Mouse (Mus musculus) layer of hippocampus, adult 11-12 months (tissue): ENCODE measurements around the gene Pigv.

Experiments used
- DNase-seq: peaks from one replicate; pipeline ENCODE4 v3.0.0; 2022; ENCODE audit warnings: low spot score

The Pigv gene

DNA sequence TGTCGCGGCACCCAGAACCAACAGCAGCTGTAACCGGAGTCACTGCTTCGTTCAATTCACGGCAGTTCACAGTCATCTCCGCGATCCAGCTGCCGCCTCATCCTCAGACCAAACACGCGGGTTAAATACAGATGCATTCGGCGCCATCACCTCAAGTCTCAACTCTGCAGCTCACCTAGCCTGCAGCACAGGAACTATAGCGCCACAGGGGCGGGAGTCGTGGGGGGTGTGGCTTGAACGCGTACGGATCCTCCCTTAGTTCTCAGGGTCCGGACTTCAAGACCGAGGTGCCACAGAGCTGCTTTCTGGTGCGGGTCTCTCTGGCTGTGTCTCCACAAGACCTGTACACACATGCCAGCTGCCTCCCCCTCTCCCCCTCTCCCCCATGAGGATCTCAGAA is 26.8 kb downstream of the Pigv start:
- DNase-seq, result no peak

DNA sequence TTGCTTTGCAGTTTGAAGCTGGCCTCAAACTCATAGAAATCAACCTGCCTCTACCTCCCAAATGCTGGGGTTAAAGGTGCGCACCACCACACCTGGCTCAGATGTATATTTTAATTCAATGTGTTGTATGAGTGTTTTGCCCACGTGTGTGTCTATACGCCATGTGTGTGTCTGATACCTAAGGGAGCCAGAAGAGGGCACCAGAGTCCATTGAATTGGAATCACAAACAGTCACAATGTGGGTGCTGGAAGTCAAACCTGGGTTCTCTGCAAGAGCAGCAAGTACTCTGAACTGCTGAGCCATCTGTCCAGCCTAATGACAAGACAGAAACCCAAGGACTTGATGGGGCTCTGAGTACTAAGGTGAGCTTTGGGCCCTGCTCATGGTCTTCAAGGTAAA is 27.3 kb downstream of the Pigv start:
- DNase-seq, result no peak

DNA sequence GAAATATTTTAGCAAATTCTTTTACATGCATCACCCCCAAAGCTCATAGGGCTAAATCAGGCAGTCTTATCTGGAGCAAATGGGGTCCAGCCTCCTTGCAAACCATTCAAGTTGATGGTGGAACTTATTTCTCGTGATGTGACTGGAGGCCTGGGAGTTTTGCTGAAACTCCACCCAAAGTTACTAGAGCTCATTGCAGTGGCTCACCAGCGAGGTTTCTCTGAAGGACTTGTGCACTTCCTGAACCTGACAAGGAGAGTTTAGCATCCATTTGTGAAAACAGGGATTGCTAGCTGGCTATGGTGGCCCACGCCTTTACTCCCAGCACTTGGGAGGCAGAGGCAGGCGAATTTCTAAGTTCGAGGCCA is 38.4 kb downstream of the Pigv start:
- no peak for DNase-seq

DNA sequence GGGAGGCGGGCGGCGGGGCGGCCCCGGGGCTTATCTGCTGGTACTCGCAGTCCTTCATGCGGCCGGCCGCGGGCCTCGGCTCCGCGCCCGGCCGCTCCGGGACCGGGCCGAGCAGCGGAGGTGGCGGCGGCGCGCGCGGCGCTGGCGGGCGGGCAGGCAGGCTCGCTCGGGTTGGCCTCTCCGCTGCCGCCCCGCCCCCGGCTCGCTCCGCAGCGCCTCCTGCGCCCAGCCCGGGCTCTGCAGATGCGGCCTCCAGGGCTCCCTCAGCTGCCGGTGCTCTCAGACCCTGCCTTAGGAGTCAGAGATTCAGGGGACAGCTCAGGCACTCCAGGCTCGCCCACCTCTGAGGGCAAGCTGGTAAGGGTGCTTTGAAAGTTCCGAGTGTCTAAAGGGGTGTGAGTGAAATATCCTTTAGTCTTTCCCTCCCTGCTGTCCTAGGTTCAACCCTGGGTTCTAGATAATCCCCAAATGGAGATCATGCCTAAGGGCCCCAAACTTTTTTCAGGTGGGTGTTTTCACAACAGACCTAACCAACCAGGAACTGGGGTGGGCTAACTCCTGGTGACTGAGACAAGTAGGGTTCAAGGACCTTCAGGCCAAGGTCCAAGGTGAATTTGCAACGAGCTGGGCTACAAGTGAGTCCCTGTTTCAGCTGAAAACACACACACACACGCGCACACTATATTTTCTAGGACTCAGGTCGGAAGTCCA is 39.0 kb downstream of the Pigv start:
- DNase-seq, result peak; percentile 89

DNA sequence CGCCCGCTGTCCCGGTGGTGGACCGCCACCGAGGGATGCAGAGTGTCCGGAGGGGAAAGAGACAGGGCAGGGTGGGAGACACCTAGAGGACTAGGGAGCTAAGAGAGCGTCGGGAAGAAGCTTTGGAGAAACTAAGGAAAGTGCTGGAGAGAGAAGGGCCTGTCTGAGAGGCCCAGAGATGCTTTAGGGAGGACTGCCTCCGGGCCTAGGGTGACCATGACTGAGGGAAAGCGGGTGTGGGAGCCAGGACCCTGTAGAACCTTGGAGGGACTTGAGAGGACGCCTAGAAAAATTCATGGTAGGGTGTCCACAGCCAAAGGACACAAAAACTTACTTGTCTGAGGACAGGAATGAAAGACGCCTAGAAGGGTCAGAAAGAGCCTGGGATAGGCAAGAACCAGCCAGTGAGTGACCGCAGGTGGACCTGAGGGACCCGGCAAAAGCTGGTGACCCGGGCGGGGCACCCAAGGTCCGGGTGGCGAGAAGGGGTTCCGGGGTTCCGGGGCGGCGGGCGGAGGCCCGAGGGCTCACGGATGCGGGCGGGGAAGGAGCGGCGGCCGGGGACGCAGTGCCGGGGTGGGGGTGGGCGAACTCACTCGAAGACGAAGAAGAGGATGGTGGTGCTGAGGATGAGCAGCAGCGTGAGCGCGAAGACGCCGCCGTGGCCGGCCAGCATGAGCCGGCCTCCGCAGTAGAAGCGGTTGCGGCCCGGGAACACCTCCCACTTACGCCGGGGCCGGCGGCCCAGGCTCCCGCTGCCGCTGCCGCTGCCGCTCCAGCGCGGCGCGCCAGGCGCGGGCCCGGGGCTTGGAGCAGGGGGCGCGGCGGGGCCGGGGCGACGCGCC is 39.7 kb downstream of the Pigv start:
- DNase-seq, result no peak

DNA sequence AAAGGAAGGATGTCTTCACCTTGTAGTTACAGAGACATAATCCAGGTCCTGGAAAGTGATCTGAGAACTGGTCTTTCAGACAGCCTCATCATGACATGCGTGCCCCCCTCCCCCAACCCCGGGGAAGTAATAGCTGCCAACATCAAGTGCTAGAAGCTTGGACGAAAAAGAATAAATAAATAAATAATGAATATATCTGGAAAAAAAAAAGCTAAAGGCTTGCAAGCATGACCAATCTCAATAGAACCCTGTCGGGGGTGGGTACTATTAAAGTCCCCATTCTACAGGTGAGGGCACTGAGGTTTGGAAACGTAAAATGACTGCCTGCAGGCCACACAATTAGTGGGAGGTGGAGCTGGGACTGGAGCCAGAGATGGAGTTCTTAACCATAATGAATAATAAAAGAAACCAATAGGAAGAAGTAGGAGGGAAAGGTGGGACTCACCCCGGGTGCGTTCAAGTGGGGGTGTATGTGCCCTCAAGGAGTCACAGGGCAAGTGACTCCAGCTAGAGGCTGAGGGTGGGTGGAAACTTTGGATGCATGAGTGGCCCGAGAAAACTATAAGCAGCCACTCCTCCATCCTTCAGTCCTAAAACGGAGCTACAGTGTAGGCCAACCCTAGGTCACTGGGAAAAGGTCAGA is 40.6 kb downstream of the Pigv start:
- no peak for DNase-seq

DNA sequence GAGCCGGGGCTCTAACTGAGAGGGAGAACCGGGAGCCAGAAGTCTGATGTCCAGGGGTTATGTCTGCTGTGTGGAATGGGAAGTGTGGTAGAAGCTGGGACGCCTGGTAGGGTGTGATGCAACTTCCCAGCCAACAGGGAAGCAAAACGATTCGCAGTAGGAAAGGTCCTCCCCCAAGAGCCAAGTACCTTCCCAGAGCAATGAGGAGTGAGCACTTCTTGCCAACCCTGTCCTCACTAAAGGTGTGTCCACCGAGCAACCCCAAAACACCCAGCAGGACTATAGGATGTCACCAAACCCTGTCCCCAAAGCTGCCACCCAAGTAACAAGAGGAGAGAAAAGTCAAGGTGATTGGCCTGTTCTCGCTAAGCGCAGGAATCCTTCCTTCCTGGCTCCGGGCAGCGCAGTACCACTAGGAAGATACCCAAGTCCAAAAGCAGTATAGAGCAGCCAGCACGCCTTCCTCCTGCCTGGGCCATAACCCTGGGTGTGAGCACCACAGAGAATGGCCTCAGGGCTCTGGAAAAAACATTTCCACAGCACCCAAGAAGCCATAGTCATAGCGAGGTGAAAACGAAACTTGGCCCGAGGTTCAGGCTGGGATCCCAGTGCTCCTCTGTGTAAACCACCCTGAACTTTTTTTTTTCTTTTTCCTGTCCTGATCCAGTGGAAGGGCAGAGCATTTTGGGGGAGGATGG is 41.2 kb downstream of the Pigv start:
- no peak for DNase-seq

DNA sequence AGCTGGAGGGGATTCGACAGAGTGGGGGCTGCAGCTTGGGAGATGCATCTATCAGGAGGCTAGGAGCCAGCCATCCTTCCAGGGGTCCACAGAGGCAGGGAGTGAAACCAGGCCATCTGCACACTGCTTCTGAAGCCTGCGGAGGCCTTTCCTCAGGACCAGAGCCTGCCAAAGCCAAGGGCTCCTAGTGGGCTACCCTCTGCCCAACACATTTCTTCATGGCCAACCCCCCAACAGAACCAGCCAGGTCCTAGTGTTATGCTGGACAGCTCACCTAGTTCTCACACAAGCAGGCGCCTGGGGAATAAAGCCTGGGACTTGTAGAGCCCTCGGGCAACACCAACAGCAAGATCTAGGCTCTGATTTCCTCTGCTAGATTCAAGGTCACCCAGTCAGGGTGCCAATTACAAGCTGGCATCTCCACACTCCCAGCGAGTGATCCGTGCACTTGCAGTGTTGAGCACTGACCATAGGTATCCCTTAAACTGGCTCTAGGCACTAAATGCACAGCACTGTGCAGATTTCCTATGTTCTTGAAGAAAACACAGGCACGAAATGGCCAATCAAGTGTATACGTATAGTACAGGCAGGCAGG is 42.0 kb downstream of the Pigv start:
- DNase-seq, result no peak

DNA sequence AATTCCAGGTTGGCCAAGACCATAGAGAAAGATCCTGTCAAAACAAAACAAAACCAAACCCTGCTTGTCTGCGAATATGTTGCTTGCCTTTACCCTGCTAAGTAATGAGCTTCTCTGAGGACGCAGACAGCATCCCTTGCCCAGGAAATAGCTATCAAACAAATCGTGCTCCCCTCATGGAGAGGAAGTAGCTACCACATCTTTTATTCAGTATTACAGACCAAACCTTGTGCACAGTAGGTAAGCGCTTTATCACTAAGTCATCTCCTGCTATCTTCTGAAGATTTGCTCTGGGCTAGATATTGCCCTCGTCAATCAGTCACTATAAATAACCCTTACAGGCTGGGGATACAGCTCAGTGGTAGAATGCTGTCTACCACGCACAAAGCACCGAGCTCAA is 43.3 kb downstream of the Pigv start:
- DNase-seq, result no peak

DNA sequence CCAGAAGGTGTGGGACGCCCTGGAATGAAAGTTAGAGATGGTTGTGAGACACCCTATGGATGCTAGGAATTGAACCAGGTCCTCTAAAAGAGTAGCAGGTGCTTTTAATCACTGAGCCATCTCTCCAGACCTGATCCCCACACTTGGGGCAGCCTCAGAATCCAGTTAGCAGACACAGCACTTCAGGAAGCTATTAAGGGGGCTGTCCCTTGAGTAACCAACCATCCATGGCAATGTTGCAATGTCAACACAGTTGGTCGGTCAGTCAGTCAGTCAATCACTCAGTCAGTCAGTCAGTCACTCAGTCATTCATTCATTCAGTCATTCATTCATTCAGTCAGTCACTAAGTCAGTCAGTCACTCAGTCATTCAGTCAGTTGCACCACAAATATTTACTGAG is 43.9 kb downstream of the Pigv start:
- DNase-seq, result no peak

DNA sequence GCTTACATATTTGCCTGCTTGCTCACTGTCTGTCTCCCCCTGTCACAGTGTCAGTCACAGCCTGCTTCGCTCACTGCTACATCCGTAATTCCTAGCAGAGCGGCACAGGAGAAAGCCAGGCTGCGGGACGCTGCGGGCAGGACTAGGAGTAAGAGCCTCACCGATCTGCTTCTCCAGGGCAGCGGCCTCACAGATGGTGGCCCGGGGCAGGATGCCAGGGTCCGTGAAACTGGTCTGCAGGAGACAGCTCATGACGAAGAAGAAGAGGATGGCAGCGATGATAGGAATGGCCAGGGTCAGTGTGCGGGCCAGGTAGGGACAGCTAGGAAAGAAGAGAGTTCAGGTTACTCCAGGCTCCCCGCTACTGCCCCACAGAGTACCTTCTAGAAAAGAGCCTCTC is 45.4 kb downstream of the Pigv start:
- DNase-seq, result no peak

DNA sequence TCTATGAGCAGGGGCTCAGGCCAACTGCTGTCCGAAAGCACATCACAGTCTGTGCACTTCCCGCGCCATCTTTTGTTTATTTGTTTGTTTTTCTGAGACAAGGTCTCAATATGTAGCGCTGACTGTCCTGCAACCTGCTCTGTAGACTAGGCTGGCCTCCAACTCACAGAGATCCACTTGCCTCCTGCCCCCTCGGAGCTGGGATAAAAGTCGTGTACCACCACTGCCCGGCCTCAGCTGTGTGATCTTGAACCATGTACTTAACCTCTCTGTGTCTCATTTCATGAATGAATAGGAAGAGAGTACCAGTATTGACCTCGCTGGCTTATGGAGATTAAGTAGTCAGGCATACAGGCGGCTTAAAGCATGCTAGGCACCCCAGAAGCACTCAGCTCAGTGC is 45.8 kb downstream of the Pigv start:
- no peak for DNase-seq

DNA sequence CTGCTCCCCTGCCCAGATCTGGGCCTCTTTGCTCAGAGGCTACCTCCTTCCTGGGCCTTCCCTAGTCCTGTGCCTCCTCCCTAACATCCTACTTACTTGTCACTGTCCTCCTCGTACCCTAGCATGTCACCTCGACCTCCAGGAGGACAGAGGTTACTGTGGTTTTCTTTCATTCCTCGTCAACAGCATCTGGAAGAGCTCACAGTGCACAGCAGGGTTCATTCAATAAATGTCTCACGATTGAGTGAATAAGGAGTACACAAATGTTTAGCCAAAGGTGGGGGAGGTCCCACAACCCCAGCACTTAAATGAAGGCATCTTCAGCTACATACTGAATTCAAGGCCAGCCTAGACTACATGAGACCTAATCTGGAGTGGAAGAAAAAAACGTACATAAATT is 46.2 kb downstream of the Pigv start:
- DNase-seq, result no peak

DNA sequence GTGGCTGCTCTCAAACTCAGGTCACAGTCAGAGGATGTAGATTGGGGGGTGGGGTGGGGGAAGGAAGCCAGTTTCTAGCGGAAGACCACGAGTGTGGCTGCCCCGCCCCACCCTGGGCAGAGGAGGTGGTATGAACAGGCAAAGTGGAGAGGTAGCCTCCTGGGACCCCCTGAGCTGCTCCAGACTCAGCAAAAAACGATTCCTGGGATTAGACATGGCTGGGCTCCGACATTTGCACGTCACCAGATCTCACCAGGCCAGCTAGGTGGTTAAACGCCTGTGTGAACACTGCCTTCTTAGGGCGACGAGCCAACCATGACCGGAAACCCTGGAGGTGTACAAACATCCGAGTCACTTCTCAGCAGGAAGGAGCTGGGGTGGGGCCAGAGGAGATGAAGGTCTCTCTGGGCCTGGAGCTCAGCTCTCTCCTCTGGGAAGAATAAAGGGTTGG is 46.8 kb downstream of the Pigv start:
- DNase-seq, result no peak

DNA sequence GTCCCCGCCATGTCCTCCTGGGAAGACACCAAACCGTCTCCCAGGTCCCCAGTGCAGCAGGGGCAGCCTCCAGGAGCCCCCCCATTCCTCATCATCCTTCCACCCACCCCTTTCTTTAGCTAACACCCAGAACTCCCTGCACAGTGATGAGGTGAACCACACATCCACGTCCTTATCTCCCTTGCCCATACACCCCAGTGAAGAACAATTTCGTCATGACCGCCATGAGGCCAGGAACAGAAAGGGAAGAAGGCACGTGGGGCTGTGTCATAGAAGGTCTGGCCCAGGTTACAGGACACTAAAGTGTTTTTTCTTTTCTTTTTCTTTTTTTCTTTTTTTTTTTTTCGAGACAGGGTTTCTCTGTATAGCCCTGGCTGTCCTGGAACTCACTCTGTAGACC is 47.6 kb downstream of the Pigv start:
- no peak for DNase-seq

DNA sequence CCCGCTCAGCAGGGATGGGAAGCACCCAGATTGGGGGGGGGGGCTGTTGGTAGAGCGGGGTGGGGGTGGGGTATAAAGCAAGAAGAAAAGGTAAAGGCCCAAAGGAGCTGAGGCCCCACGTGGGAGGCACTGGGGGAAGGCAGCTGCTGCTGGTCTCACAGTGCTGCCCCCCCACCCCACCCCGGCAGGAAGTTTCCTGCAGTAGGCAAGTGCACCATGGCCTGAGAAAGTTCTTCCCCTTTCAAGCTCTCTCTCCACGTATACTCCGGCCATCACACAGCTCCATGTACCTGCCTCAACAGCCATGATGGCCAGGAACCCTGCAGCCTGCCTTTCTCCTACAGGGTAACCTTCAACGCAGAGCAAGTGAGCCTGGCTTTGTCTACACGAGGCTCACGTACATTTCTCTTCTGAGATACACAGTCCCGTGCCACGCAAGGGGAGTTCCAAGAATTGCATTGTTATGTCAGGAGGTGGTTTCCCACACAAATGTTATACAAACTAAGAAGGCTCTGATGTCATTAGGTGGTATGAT is 50.2 kb downstream of the Pigv start:
- DNase-seq, result no peak

DNA sequence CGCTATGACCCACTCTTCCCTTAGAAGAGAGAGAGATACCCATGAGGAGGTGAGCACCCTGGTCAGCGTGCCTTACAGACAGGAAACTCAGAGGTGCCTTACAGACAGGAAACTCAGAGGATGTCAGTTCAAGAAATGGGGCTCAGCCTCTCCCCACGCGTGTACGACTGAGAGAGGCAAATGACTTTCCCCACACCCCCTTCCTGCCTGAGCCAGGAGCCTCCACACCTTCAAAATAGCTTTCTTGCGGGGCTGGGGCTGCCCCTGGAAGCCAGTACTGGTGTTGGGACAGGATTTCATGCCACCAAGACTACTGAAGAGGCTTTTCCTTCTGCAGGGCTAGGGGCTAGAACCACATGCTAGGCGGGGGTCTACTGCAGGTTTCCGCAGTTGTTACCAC is 51.8 kb downstream of the Pigv start:
- DNase-seq, result no peak

DNA sequence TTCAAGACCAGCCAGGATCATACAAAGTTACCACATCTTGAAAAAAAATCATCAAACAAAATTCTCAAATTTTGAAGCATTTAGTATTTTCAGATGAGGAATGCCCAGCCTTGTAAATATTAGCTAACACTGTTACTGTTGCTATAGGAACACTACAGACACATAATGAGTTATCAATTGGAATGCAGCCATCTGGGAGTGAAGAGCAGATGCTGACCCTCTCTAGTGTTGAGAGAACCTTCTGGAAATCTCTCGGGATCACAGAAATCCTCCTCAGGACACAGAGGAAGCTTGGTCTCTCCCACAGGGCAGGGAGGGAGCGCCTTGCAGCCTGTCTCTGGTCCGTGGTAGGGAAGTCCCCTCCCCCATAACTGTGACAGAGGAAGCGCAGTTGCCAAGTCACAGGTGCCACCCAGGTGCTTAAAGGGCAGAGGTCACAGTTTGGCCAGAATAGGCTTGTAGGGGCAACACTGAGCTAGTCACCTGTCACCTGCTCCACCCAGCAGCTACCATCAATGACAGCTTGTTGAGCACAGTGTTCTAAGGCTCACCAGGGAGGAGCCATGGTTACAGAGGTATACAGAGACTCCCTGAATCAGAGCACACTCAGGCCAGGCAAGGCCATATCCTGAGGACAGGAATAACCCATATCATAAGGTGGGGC is 52.8 kb downstream of the Pigv start:
- no peak for DNase-seq

DNA sequence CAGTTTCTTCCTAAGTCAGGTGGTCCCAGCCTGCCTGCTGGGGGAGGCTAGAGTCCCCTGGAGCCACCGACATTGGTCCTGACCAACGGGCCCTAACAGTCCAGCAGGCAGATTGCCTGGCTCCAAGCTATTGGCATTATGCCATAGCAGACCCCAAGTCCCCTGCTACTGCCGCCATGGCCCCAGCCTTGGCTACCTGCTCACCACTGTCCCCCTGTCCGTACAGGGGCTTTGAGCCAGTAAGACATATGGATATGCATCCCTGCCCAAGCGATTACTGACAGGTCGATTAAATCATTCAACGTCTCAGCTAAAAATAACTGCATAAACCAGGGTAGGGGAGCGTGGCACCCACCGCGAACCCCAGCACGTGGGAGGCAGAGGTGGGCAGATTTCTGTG is 54.5 kb downstream of the Pigv start:
- no peak for DNase-seq

DNA sequence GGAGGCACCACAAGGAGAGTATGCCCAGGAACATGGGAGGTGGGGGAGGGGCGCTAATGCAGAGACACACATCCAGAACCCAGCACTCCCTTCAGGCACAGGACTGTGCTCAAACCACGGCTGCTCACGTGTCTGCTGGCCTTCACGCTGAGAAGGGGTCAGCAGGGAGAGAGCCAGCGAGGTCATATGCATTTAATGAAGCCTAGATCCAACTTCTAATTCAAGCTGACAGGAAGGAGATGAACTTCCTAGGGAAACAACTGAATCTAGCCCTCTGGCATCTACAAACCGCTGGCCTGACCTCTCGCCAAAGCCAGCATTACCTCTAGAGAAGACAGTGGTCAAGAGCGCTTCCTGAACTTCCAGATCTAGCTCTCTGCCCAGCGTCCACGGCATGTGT is 57.0 kb downstream of the Pigv start:
- no peak for DNase-seq

DNA sequence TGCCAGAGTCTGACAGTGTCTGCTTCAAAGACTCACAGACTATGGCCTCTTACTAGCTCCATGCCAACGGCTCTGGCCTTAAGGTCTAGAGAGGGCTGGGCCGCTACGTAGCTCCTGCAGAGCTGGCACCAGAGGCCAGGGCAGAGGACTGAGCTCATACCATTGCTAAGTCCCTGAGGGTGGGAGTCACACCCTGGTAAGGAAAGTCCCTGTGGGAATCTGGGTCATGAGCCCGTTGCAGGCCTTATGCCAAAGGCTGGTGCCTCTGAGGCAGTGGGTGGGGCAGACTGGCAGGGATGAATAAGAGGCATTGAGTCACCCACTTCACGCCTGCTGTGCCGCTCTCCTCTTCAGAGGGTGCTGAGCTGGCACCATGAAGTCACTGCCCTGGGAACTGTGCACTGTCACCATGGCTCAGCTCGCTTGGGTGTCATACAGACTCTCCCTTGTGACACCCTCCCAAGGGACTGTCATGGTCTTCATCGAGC is 58.1 kb downstream of the Pigv start:
- peak; percentile 70 for DNase-seq
